10 mouse cellular contexts compared by ENCODE assay signal in the genomic region with DNA sequence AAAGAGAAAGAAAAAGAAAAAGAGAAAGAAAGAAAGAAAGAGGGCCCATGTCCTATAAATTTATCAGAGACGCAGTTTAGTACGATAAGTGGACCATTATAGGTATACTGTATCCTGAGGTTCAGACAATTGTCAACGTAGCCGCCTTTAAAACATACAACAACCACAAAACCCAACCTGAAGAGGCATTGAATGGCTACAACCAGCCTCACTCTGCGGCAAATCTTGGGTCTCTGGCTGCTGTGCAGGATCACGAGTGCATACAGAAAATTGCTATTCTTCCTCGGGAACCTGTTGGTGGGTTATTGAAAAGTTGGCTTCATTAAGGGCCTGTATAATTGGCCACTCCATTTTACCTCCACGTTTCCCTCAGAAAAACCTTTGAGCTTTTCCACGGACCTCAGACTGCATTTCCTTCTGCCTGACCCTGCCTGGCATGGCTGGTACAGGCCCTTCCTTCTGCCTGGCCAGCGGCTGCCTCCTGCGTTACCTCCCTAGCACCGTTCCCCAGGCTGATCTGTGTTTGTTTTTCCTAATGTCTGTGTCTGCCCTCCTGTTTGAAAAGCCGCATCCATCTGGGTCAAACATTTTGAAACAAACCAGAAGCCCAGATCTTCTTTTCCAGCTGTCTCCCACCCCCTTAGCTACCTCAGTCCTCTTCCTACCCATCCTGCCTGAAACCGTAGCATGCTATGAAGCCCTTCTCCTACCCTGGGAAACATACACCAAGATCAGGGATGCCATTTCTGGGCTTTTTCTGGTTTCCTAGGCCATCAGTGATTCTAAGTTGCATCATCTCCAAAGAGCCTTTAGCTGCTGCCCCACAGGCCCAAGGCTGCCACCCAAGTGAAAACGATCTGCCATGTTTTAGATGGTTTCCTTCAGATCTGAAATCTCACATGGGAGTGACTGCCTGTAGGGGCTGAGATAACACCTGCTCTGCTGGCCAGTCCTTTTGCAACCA. TPM values are rescaled to one million over a fixed set of nuclear protein-coding genes. Genes with fewer than 3 reads are reported as not detected.
A peak's percentile ranks its signal among the peaks of the same experiment; 100 is the strongest.
DNase-seq lines count a peak whose midpoint lies in the region; ATAC-seq and TF ChIP-seq lines count a peak whose summit lies in the region.
"Had no signal": no experiment of that assay in that cellular context is flagged by ENCODE, and none has a peak within 500 bp of the region (broad histone marks: within the 10 kb centered on the region; RNA-seq: fewer than 3 reads in every experiment).

No protein-coding gene starts in this region.

- H3K9ac ChIP-seq in hindbrain, embryonic 11.5 days (ENCODE audit: low read depth, low read length), result peak overlapping the region; percentile 31; the same call in 1 of the 2 replicates
- no peak overlapping the region for H3K9ac ChIP-seq in limb, embryonic 15.5 days
- no peak overlapping the region for H3K9ac ChIP-seq in stomach, embryonic 16.5 days (ENCODE audit: low read length)
- H3K9ac ChIP-seq: lung, embryonic 14.5 days had no signal

- H3K27me3 ChIP-seq in hindbrain, embryonic 11.5 days (ENCODE audit: control insufficient read depth, insufficient read depth, low read length), result peaks cover 12% of the 10 kb centered on the region; the same call in 1 of the 2 replicates
- peaks cover 37% of the 10 kb centered on the region for H3K27me3 ChIP-seq in limb, embryonic 15.5 days
- peaks cover 10% of the 10 kb centered on the region for H3K27me3 ChIP-seq in stomach, embryonic 16.5 days (ENCODE audit: control insufficient read depth, insufficient read depth, low read length)

- H3K36me3 ChIP-seq in hindbrain, embryonic 11.5 days (ENCODE audit: control insufficient read depth, insufficient read depth, low read length), result no peaks in the 10 kb centered on the region
- no peaks in the 10 kb centered on the region for H3K36me3 ChIP-seq in limb, embryonic 15.5 days
- no peaks in the 10 kb centered on the region for H3K36me3 ChIP-seq in stomach, embryonic 16.5 days (ENCODE audit: control insufficient read depth, insufficient read depth, low read length)

- ATAC-seq in hindbrain, embryonic 11.5 days (ENCODE audit: low FRiP score), result no peak
- no peak for ATAC-seq in limb, embryonic 15.5 days (ENCODE audit: insufficient number of reproducible peaks, low FRiP score, low TSS enrichment, low read depth)
- no peak for ATAC-seq in stomach, embryonic 16.5 days (ENCODE audit: insufficient read depth, low FRiP score)

- peak overlapping the region; percentile 90 for H3K4me2 ChIP-seq in hindbrain, embryonic 11.5 days (replicated peaks; ENCODE audit: low read depth, low read length)
- H3K4me2 ChIP-seq in limb, embryonic 15.5 days, result peak overlapping the region; percentile 97
- peak overlapping the region; percentile 93 for H3K4me2 ChIP-seq in stomach, embryonic 16.5 days (ENCODE audit: low read depth, low read length)

- H3K9me3 ChIP-seq in hindbrain, embryonic 11.5 days (ENCODE audit: control insufficient read depth, low read length), result no peaks in the 10 kb centered on the region
- H3K9me3 ChIP-seq in limb, embryonic 15.5 days, result no peaks in the 10 kb centered on the region
- H3K9me3 ChIP-seq in stomach, embryonic 16.5 days (replicated peaks; ENCODE audit: control insufficient read depth, low read length), result no peaks in the 10 kb centered on the region

- DNase-seq in left cerebral cortex, adult 2 months (ENCODE audit: extremely low spot score in 1 of 2, low spot score in 2 of 2), result no peak
- no peak for DNase-seq in left cerebral cortex, postnatal 4 days
- DNase-seq in hindbrain, embryonic 11.5 days (ENCODE audit: low spot score), result no peak
- no peak for DNase-seq in embryo, embryonic 11 days
- no peak for DNase-seq in right cerebral cortex, adult 18-20 months
- DNase-seq in gastrocnemius, postnatal 14 days, result no peak
- DNase-seq: heart, postnatal 10 days; lung, embryonic 14.5 days had no signal

- peaks cover 3% of the 10 kb centered on the region; the same call in 1 of the 2 replicates for H3K4me1 ChIP-seq in hindbrain, embryonic 11.5 days (replicated peaks; ENCODE audit: control insufficient read depth, insufficient read depth, low read length)
- H3K4me1 ChIP-seq in limb, embryonic 15.5 days, result peaks cover 33% of the 10 kb centered on the region
- peaks cover 8% of the 10 kb centered on the region; the same call in 1 of the 2 replicates for H3K4me1 ChIP-seq in stomach, embryonic 16.5 days (ENCODE audit: control insufficient read depth, insufficient read depth, low read length)

- TF ChIP-seq CTCF in left cerebral cortex, adult 2 months (IDR thresholded peaks at IDR 0.05), result no peak

- 71% methylated on average over 15 of the region's 15 CpGs for WGBS in hindbrain, embryonic 11.5 days
- WGBS in limb, embryonic 15.5 days, result 52% methylated on average over 15 of the region's 15 CpGs
- WGBS in stomach, embryonic 16.5 days, result 71% methylated on average over 15 of the region's 15 CpGs

- peak overlapping the region; percentile 84 for H3K27ac ChIP-seq in left cerebral cortex, adult 2 months
- H3K27ac ChIP-seq in hindbrain, embryonic 11.5 days (ENCODE audit: low read depth, low read length), result 0 out of 2 replicates have a peak overlapping the region, but pooled peaks have one; percentile 30
- H3K27ac ChIP-seq in limb, embryonic 15.5 days, result 0 out of 2 replicates have a peak overlapping the region, but pooled peaks have one; percentile 17
- no peak overlapping the region for H3K27ac ChIP-seq in stomach, embryonic 16.5 days (ENCODE audit: low read length)

- H3K4me3 ChIP-seq in left cerebral cortex, adult 2 months, result peak overlapping the region; percentile 52
- peak overlapping the region; percentile 78 for H3K4me3 ChIP-seq in hindbrain, embryonic 11.5 days (ENCODE audit: low read depth, low read length)
- H3K4me3 ChIP-seq in limb, embryonic 15.5 days, result peak overlapping the region; percentile 85
- peak overlapping the region; percentile 75; the same call in 1 of the 2 replicates for H3K4me3 ChIP-seq in stomach, embryonic 16.5 days (replicated peaks; ENCODE audit: low read length)

- intact Hi-C loops in left cerebral cortex, adult 2 months (cut with DNase I), result loop anchor here (2.0 to 5.0 kb wide), 6 partner anchors 913 to 1948 kb away; no protein-coding TSS in a partner anchor
- intact Hi-C loops in left cerebral cortex, postnatal 4 days (cut with DNase I), result loop anchor here (10.0 kb wide), 1 partner anchor 1625 kb away; no protein-coding TSS in a partner anchor
- intact Hi-C loops in gastrocnemius, postnatal 14 days (cut with DNase I; ENCODE audit: low total_unique reads), result no loop called here

RNA-seq across cellular contexts. Expression of gene Bcl11b, which starts 3.4 kb away (rescaled TPM):
- total RNA-seq in left cerebral cortex, adult 2 months (2021), result 10 to 100 TPM; 57.8 to 69.0 TPM
- 100 to 1,000 TPM; 125 to 127 TPM for total RNA-seq in left cerebral cortex, postnatal 4 days (2021)
- polyA plus RNA-seq in hindbrain, embryonic 11.5 days (2014; fragmentation: Nextera tagmentation; extraction: Ambion mirVana), result 6.8 and 8.4 TPM in 2 replicates
- 14.3 and 19.9 TPM in 2 replicates for polyA plus RNA-seq in limb, embryonic 15.5 days (2015; fragmentation: Nextera tagmentation; extraction: Ambion mirVana)
- polyA plus RNA-seq in stomach, embryonic 16.5 days (2015; fragmentation: Nextera tagmentation; extraction: Ambion mirVana), result 2.3 and 2.6 TPM in 2 replicates
- total RNA-seq in gastrocnemius, postnatal 14 days (2021), result under 1 TPM; 0.06 to 0.11 TPM

Comparison
In these comparisons a context has a peak if more than half of its experiments do, and no peak if none do; other contexts are left out.
1. RNA of gene Bcl11b, which starts 3.4 kb away (total RNA-seq): 125 to 127 TPM in left cerebral cortex, postnatal 4 days and 57.8 to 69.0 TPM in left cerebral cortex, adult 2 months; 0.06 to 0.11 TPM in gastrocnemius, postnatal 14 days; every median in the first group is over 10 times any median in the second.
2. Peak in every context shown above with its lines, with median percentiles within 50 percentile points of each other: H3K4me3 ChIP-seq and H3K4me2 ChIP-seq.